Mouse (Mus musculus): Measurements from ENCODE around the gene Rabif.

DNA sequence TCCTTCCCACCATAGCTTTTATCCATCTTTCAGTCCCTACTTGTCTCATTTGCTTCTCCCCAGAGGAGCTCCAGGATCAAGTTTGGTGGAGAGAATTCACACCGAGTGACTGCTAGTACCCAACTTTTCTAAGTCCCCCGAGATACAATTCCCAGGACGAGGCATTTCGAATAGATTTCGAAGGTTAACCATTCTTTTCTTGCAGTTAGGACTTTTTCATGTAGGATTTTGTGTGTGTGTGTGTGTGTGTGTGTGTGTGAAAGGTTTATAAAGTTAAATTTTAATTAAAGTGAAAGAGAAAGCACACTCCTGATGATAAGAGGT lies 730 bp downstream of the Rabif start:
- TF ChIP-seq ZMIZ1 (IDR thresholded peaks at IDR 0.05; ENCODE audit: low read depth, low read length), result no peak
- no peak for TF ChIP-seq RAD21 (IDR thresholded peaks at IDR 0.05; ENCODE audit: low read depth, low read length)
- no peak for TF ChIP-seq CTCF (IDR thresholded peaks at IDR 0.05 in 2 of 3, conservative IDR thresholded peaks at IDR 0.05 in 1 of 3; ENCODE audit: control insufficient read depth in 1 of 3, insufficient read depth in 1 of 3, low read depth in 2 of 3, low read length in 3 of 3, poor library complexity in 1 of 3, severe bottlenecking in 1 of 3)
- TF ChIP-seq RCOR1 (IDR thresholded peaks at IDR 0.05; ENCODE audit: low read depth, low read length), result no peak
- no peak for TF ChIP-seq CHD1 (IDR thresholded peaks at IDR 0.05; ENCODE audit: low read depth, low read length)
- no peak for TF ChIP-seq USF1 (IDR thresholded peaks at IDR 0.05; ENCODE audit: low read depth, low read length)
- no peak for TF ChIP-seq USF2 (IDR thresholded peaks at IDR 0.05; ENCODE audit: borderline replicate concordance in 1 of 2, insufficient read depth in 1 of 2, low read depth in 1 of 2, low read length in 2 of 2)
- no peak for TF ChIP-seq MXI1 (IDR thresholded peaks at IDR 0.05; ENCODE audit: low read depth, low read length)
